Mouse (Mus musculus) layer of hippocampus, postnatal 10 days (tissue): ENCODE measurements at regions not wholly inside any gene's neighbourhood (a gene's known extent, or its start where the extent isn't known, plus 50 kb on each side); places are given as distances from the start of the nearest gene placed in this dataset.

Experiments used
- DNase-seq, 2 experiments: peaks; one replicate each; pipeline ENCODE4 v3.0.0; 2021; ENCODE audit warnings: low spot score in 2 of 2

DNA sequence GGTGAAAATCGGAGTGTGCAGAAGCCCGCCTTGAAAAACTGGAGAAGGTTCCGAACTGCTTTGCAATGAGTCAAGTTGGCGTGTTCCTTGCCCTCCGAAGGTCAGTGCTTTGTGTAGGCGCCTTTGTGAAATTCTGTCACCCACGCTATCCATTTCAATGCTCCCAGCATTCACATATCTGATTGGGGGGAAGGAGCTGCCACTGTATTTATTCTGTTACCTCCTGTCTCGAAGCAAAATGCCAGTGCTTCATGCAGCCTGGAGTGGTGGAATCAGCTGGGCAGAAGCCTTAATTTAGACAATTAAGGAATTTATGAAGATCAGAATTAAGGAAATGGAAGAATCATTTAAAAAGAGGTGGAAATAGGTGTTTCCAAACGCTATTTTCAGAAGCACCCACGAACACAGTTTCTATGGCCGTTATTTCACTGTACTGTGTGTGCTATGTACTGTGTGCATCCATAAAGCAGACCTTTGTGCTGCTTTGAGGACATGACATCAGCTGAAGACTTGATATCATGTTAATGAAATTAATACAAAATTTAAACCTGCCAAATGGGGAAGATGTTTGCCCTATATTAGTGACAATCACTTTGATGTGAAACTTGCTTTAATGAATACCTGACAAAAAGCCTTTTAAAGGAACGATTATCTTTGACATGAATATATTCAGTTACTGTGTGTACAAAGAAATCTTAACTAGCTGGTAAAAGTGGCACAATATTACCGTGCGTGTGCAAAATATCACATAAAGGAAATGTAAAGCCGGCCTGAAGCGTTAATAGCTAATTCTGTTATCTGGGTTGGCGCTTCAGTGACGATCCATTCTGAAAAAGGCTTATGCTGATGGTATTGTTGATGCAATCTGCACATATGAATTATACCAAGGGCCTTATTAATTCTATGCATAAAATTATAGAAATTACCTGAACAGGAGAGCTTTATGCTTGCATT, 72.9 kb upstream of the Gls start:
- no peak for DNase-seq

DNA sequence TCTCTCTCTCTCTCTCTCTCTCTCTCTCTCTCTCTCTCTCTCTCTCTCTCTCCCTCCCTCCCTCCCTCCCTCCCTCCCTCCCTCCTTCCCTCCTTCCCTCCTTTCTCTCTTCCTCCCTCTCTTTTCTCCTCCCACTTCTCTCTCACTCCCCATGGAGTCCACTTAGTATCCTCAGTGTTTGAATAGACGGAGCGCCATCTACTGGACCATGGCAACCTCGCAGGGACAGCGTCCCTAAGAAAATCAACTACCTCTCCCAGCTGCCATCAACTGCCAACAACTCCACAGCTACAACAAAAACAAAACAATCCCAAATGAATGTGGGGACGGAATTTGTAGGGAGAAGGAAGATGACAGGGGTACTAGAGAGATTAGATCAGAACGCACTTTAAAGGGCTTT, 69.5 kb upstream of the Gls start:
- DNase-seq = peak; percentile 77 to 81

DNA sequence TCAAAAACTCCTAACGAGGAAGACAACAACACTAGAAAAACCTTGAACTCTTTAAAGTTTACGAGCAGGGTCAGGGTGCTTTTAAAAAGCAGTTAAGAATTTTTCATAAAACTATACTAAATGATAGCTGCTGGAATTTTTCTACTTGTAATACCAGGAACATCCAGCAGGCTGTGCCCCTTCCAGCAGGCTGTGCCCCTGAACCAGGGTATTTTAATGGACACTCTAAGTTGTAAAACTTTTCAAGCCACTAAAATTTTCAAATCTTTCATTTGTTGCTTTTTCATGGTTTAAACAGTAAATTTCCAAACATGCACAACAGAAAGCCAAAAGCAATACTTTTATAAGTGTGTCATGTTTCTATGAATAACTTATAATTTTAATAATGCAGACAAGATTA, 68.2 kb upstream of the Gls start:
- peak; percentile 23 to 26 for DNase-seq

DNA sequence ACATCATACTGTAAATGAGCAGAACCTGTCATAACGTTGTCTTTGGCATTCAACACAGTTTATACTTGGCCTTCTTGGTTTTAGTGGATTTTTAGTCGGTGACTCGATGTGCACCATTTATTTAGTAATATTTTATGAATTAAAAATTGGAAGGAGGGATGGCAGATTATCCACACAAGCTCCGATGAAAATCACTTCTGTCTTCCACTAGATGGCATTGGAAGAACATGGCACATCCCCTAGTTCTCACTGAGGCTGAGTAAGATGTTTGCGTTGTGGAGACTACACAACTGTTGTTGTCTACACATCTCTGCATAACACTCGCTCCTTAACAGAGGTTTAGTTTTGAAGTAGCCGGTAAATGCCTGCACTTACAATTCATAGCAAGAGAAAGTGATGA, 66.5 kb upstream of the Gls start:
- DNase-seq = no peak

DNA sequence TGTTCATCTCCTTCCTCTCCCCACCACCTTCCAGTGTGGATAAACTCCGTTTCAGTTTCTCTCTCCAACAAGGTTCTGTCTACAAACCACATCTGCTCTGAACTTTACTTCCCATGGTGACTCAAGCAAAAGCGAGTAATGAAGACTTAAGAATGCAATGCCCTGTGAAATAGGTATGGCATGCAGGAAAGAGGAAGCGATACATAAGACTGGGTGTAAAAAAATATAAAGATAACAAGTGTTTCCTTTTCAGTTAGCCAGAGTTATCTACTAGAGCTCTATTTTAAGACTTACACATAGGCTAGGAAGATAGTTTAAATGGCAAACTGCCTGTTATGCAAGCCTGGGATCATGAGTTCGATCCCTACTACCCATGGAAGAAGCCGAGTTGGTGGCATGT, 65.3 kb upstream of the Gls start:
- DNase-seq = no peak

DNA sequence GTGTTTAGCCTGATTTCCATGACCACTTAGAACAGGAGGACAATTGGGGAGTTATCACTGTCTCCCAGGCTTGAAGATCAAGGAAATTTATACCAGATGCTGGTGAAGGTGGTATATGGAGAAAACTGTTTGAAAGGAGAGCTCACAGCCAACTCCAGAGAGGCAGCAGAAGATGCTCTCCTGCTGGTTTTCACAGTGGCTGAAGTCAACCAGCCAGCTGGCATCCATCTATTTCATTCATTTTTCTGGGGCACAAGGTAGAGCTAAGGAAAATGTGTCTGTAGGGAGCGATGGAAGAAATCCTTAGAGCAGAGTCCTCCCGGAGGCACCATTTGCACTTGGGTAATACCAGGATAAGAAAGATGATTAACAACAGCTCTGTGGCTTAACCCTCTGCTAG, 63.1 kb upstream of the Gls start:
- no peak for DNase-seq

DNA sequence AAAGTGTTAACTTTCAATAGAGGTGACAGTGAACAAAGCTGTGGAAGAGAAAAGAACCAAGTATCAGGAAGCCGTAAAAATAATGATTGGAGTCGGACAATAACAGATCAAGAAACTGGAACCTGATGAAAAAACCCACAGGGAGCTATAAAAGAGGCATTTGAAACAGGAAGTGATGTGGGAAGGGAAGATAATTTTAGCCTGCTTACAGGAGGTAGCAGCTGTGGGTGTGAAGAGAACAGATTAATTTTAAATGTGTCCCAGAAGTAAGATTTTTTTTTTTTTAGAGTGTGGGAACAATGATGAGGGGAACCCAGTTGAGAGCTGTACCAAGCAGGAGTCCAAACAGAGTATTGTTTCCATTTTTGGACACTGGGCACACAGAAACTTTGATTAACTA, 61.5 kb upstream of the Gls start:
- DNase-seq = no peak

DNA sequence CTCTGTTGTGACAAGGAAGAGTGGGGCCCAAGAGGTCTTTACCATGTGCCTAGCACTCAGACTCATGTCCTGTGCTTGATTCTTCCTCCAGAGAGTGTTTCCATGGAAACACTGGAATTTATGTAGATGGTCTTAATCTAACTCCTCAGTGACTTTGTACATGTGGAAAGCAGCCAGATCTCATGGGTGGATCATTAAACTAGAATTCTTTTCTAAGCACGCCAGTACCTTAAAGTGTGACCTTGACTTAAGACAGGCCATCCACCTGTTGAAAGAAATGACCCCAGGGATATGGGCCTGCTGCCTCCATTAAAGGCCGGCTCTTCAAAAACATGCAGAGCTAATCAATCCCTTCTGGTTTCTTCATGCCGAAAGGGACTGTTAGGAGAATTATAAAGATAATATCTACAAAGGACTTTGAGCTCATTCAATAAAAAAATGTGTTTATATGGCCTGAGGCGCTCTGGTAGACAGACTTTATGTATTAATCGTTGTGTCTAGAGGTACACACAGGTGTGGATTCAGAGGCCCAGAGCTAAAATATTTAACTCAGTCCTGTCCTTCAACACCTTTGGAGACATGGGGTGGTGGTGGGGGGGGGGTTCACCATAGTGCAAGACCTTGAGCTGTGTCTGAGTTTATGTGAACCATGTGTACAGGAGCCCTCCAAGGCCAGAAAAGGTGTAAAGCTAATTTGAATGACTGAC, 60.5 kb upstream of the Gls start:
- DNase-seq = no peak
